Mouse (Mus musculus) cerebellum, adult (tissue): ENCODE results near the gene Spib.
A peak's percentile ranks its signal among the peaks of the same experiment; 100 is the strongest.

ENCODE experiments used
- ATAC-seq: cut with Nextera tagmentation; 2 replicates; pipeline ENCODE4 v1.9.2; 2017; ENCODE audit warnings: mild to moderate bottlenecking, moderate library complexity, mixed read lengths; ENCODE audit not compliant: insufficient number of reproducible peaks, low FRiP score, low TSS enrichment

Spib gene

GRCm38 (mm10) chr7:44491391-44491790 is 40.5 kb downstream of the Spib start:
- no peak for ATAC-seq

GRCm38 (mm10) chr7:44490281-44490680 is 41.6 kb downstream of the Spib start:
- ATAC-seq, result no peak

- no peak for ATAC-seq
These were observed 43.3 kb downstream of the Spib start for GRCm38 (mm10) chr7:44488545-44488944.

- no peak for ATAC-seq
These were observed 43.9 kb downstream of the Spib start for GRCm38 (mm10) chr7:44487936-44488335.

- no peak for ATAC-seq
These were observed 44.8 kb downstream of the Spib start for GRCm38 (mm10) chr7:44486927-44487575.

- no peak for ATAC-seq
These were observed 46.2 kb downstream of the Spib start for GRCm38 (mm10) chr7:44485572-44486195.

- ATAC-seq, result peak; percentile 65; the same call in 1 of the 2 replicates
These were observed 46.9 kb downstream of the Spib start for GRCm38 (mm10) chr7:44484841-44485571.

GRCm38 (mm10) chr7:44484109-44484508 is 47.8 kb downstream of the Spib start:
- no peak for ATAC-seq

- no peak for ATAC-seq
These were observed 48.9 kb downstream of the Spib start for GRCm38 (mm10) chr7:44482836-44483435.
